Mouse (Mus musculus) MEL (cell line): ENCODE measurements around the gene Olfr331. TPM values are rescaled to one million over a fixed set of nuclear protein-coding genes. Genes with fewer than 3 reads are reported as not detected.

Experiments
- DNase-seq: peaks from one replicate; pipeline ENCODE4 v3.0.0; 2011; ENCODE audit warnings: low read depth, low spot score
- H3K27ac ChIP-seq: 2 replicates; pipeline ENCODE4 v1.5.1; 2012; ENCODE audit warnings: low read depth, mild to moderate bottlenecking, control low read depth, low read length, moderate library complexity; ENCODE audit not compliant: control insufficient read depth
- H3K27me3 ChIP-seq, 2 experiments: fragments of 150-350 bp in 1 of 2; sonication (generic) in 1 of 2; 2 replicates each; pipeline ENCODE4 v1.6.1; 2012; ENCODE audit warnings: low read length in 2 of 2, mild to moderate bottlenecking in 2 of 2, improper control_type of control experiment in 1 of 2, moderate library complexity in 1 of 2; ENCODE audit not compliant: insufficient read depth in 2 of 2, control insufficient read depth in 1 of 2
- H3K36me3 ChIP-seq, 2 experiments: 2 replicates each; pipeline ENCODE4 v1.6.1; 2012 to 2014; ENCODE audit warnings: low read length in 2 of 2, improper control_type of control experiment in 1 of 2, inconsistent platforms in 1 of 2, mild to moderate bottlenecking in 1 of 2; ENCODE audit not compliant: insufficient read depth in 2 of 2, control insufficient read depth in 1 of 2
- H3K4me1 ChIP-seq, 2 experiments: fragments of 150-350 bp in 1 of 2; sonication (generic) in 1 of 2; 2 replicates each; pipeline ENCODE4 v1.6.1; 2012; ENCODE audit warnings: low read length in 2 of 2, improper control_type of control experiment in 1 of 2, mild to moderate bottlenecking in 1 of 2; ENCODE audit not compliant: insufficient read depth in 2 of 2, control insufficient read depth in 1 of 2
- H3K4me3 ChIP-seq, 2 experiments: fragments of 150-350 bp in 1 of 2; sonication (generic) in 1 of 2; 2 replicates each; pipeline ENCODE4 v1.5.1; 2012; ENCODE audit warnings: low read depth in 2 of 2, low read length in 2 of 2, mild to moderate bottlenecking in 2 of 2, moderate library complexity in 2 of 2, control low read depth in 1 of 2, improper control_type of control experiment in 1 of 2; ENCODE audit not compliant: control insufficient read depth in 1 of 2, insufficient read depth in 1 of 2
- H3K79me2 ChIP-seq: 2 replicates; pipeline ENCODE4 v1.6.1; 2012; ENCODE audit warnings: mild to moderate bottlenecking, low read length, moderate library complexity; ENCODE audit not compliant: control insufficient read depth, poor library complexity, insufficient read depth
- H3K9ac ChIP-seq: 2 replicates; pipeline ENCODE4 v1.6.1; 2012; ENCODE audit warnings: low read depth, mild to moderate bottlenecking, control low read depth, low read length, moderate library complexity; ENCODE audit not compliant: control insufficient read depth, poor library complexity, severe bottlenecking
- H3K9me3 ChIP-seq: fragments of 150-350 bp; sonication (generic); replicated peaks from 2 replicates; pipeline ENCODE4 v1.6.1; 2012; ENCODE audit warnings: mild to moderate bottlenecking, low read length, improper control_type of control experiment, moderate library complexity; ENCODE audit not compliant: insufficient read depth
- BHLHE40 ChIP-seq: IDR thresholded peaks from 2 replicates; pipeline ENCODE4 v1.6.1; 2012; ENCODE audit warnings: low read depth, mild to moderate bottlenecking, inconsistent platforms, low read length, improper control_type of control experiment, borderline replicate concordance
- CHD1 ChIP-seq: IDR thresholded peaks from 2 replicates; pipeline ENCODE4 v1.6.1; 2012; ENCODE audit warnings: low read depth, mild to moderate bottlenecking, inconsistent platforms, low read length, improper control_type of control experiment
- CTCF ChIP-seq, 3 experiments: IDR thresholded peaks in 2 of 3; conservative IDR thresholded peaks in 1 of 3; 2 replicates each; pipeline ENCODE4 v1.5.1; 2011 to 2012; ENCODE audit warnings: low read length in 3 of 3, low read depth in 2 of 3, mild to moderate bottlenecking in 2 of 3, improper control_type of control experiment in 1 of 3, inconsistent platforms in 1 of 3, mixed read lengths in 1 of 3, moderate library complexity in 1 of 3; ENCODE audit not compliant: control insufficient read depth in 1 of 3, insufficient read depth in 1 of 3, poor library complexity in 1 of 3, severe bottlenecking in 1 of 3
- EP300 ChIP-seq, 2 experiments: IDR thresholded peaks; 2 replicates each; pipeline ENCODE4 v1.6.1; 2011; ENCODE audit warnings: improper control_type of control experiment in 2 of 2, low read length in 2 of 2, low read depth in 1 of 2, mild to moderate bottlenecking in 1 of 2
- GATA1 ChIP-seq: IDR thresholded peaks from 2 replicates; pipeline ENCODE4 v1.6.1; 2011; ENCODE audit warnings: low read depth, low read length, improper control_type of control experiment
- HCFC1 ChIP-seq: IDR thresholded peaks from 2 replicates; pipeline ENCODE4 v1.6.1; 2012; ENCODE audit warnings: low read depth, mild to moderate bottlenecking, inconsistent platforms, low read length, improper control_type of control experiment, moderate library complexity
- MAFK ChIP-seq: IDR thresholded peaks from 2 replicates; pipeline ENCODE4 v1.6.1; 2011; ENCODE audit warnings: low read depth, mild to moderate bottlenecking, low read length, improper control_type of control experiment, borderline replicate concordance
- MAZ ChIP-seq: IDR thresholded peaks from 2 replicates; pipeline ENCODE4 v1.6.1; 2012; ENCODE audit warnings: low read depth, mild to moderate bottlenecking, inconsistent platforms, low read length, improper control_type of control experiment
- MXI1 ChIP-seq: IDR thresholded peaks from 2 replicates; pipeline ENCODE4 v1.6.1; 2011; ENCODE audit warnings: mild to moderate bottlenecking, low read depth, low read length, improper control_type of control experiment
- MYC ChIP-seq: IDR thresholded peaks from 2 replicates; pipeline ENCODE4 v1.6.1; 2011; ENCODE audit warnings: low read depth, mild to moderate bottlenecking, low read length, improper control_type of control experiment, moderate library complexity
- NELFE ChIP-seq: IDR thresholded peaks from 2 replicates; pipeline ENCODE4 v1.6.1; 2011; ENCODE audit warnings: low read depth, low read length, improper control_type of control experiment
- NRF1 ChIP-seq: IDR thresholded peaks from 2 replicates; pipeline ENCODE4 v1.6.1; 2014; ENCODE audit warnings: low read depth, mild to moderate bottlenecking, inconsistent platforms, low read length, improper control_type of control experiment, moderate library complexity; ENCODE audit not compliant: poor library complexity, insufficient read depth, severe bottlenecking
- POLR2AphosphoS5 ChIP-seq: IDR thresholded peaks from 2 replicates; pipeline ENCODE4 v1.6.1; 2012; ENCODE audit warnings: low read depth, borderline replicate concordance, mild to moderate bottlenecking, inconsistent platforms, low read length, moderate library complexity, mixed read lengths
- RAD21 ChIP-seq: IDR thresholded peaks from 2 replicates; pipeline ENCODE4 v1.6.1; 2011; ENCODE audit warnings: mild to moderate bottlenecking, low read depth, low read length, improper control_type of control experiment
- SMC3 ChIP-seq: IDR thresholded peaks from 2 replicates; pipeline ENCODE4 v1.6.1; 2011; ENCODE audit warnings: low read depth, low read length, improper control_type of control experiment
- USF1 ChIP-seq: IDR thresholded peaks from 2 replicates; pipeline ENCODE4 v1.6.1; 2014; ENCODE audit warnings: low read depth, mild to moderate bottlenecking, inconsistent platforms, low read length, improper control_type of control experiment, moderate library complexity
- USF2 ChIP-seq, 2 experiments: IDR thresholded peaks; 2 replicates each; pipeline ENCODE4 v1.6.1; 2011 to 2012; ENCODE audit warnings: improper control_type of control experiment in 2 of 2, low read length in 2 of 2, borderline replicate concordance in 1 of 2, inconsistent platforms in 1 of 2, low read depth in 1 of 2, mild to moderate bottlenecking in 1 of 2; ENCODE audit not compliant: insufficient read depth in 1 of 2
- ZC3H11A ChIP-seq: IDR thresholded peaks from 2 replicates; pipeline ENCODE4 v1.6.1; 2012; ENCODE audit warnings: low read depth, mild to moderate bottlenecking, inconsistent platforms, low read length, improper control_type of control experiment
- ZNF384 ChIP-seq: IDR thresholded peaks from 2 replicates; pipeline ENCODE4 v1.6.1; 2012; ENCODE audit warnings: low read depth, mild to moderate bottlenecking, inconsistent platforms, low read length, improper control_type of control experiment
- polyA plus RNA-seq, 2 experiments: library from polyadenylated mRNA; stranded (reverse) in 1 of 2; unstranded in 1 of 2; fragments of >175 nt in 1 of 2; fragments of >200 nt in 1 of 2; gene quantifications; 2 replicates each; pipeline versions ENCODE4 v1.2.1 to v1.2.4; 2012; ENCODE audit warnings: low replicate concordance in 2 of 2, low read depth in 1 of 2; ENCODE audit not compliant: insufficient read length in 2 of 2, insufficient read depth in 1 of 2, missing spikeins in 1 of 2
- total RNA-seq: library from RNA; depleted of rRNA; stranded (reverse); fragments of 300-350 nt; gene quantifications from 2 replicates; pipeline ENCODE4 v1.2.3, GENCODE M21; 2012

Gene Olfr331
- total and polyA plus RNA-seq, 3 experiments: not detected

DNA sequence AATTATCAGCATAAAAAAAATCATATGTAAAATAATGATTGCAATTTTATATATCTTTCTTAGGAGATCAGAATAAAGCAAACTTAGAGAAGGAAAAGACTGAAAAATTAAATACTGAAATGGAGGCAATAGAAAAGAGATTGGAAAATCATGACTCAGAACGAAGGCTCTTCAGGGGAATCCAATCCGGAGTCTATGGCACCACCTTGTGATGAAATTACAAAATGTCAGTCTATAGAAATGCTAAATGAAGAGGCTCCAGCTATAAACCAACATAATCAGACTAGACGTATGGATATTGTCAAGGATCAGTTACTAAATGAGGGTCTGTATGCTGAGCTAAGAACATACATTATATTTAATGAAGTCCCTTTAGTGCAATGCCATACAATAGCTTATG is 3.1 kb downstream of the Olfr331 start:
- Histone ChIP-seq H3K27me3 (peaks cover 4 to 23% of the 10 kb centered on the region in 2 experiments), H3K4me3 (no peak overlapping the region), H3K79me2 (no peaks in the 10 kb centered on the region), H3K27ac (no peak overlapping the region), H3K4me1 (no peaks in the 10 kb centered on the region), H3K9me3 (no peaks in the 10 kb centered on the region), H3K36me3 (no peaks in the 10 kb centered on the region), H3K9ac (no peak overlapping the region)
- peak; percentile 11 for DNase-seq
- TF ChIP-seq ZC3H11A: 0 out of 2 replicates have a peak, but pooled peaks have one; percentile 19
- peak; percentile 56 for TF ChIP-seq RAD21
- no peak for TF ChIP-seq USF2 (IDR thresholded peaks at IDR 0.05; ENCODE audit: borderline replicate concordance in 1 of 2, insufficient read depth in 1 of 2, low read depth in 1 of 2, low read length in 2 of 2)
- peak; percentile 60 for TF ChIP-seq SMC3
- peak in 1 of 3 experiments; percentile 49; a peak in 2 of 6 replicates for TF ChIP-seq CTCF (IDR thresholded peaks at IDR 0.05 in 2 of 3, conservative IDR thresholded peaks at IDR 0.05 in 1 of 3; ENCODE audit: control insufficient read depth in 1 of 3, insufficient read depth in 1 of 3, low read depth in 2 of 3, low read length in 3 of 3, poor library complexity in 1 of 3, severe bottlenecking in 1 of 3)
- no peak for TF ChIP-seq NELFE

DNA sequence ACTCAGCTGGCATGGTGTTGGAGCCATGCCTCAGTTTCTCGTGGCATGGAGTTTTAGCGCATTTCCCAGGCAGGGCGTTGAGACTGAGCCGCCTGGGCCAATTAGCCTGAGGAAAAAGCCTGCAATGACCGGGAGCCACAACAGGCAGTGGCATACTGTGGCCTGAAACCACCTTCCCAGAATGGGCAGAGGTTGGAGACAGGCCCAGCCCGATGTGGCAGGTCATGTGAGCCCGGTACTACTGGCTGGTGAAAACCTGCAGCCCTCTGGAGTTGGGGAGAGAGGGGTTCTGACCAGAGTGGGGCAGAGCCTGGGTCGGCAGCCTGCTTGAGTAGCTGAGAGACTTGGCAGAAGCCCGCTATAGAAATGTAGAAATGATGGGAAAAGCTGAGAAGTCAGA is 3.6 kb downstream of the Olfr331 start:
- no peak for DNase-seq
- H3K4me1 ChIP-seq: no peaks in the 10 kb centered on the region
- no peak overlapping the region for H3K4me3 ChIP-seq
- no peaks in the 10 kb centered on the region for H3K9me3 ChIP-seq
- no peak for TF ChIP-seq USF1
- TF ChIP-seq NRF1: no peak
- TF ChIP-seq BHLHE40: no peak
- TF ChIP-seq MAFK: no peak
- no peak for TF ChIP-seq MXI1
- no peak for TF ChIP-seq MAZ
- no peak for TF ChIP-seq POLR2AphosphoS5
- no peak for TF ChIP-seq EP300 (IDR thresholded peaks at IDR 0.05; ENCODE audit: low read depth in 1 of 2, low read length in 2 of 2)
- TF ChIP-seq NELFE: no peak
- TF ChIP-seq GATA1: no peak
- TF ChIP-seq HCFC1: no peak
- no peak for TF ChIP-seq CTCF (IDR thresholded peaks at IDR 0.05 in 2 of 3, conservative IDR thresholded peaks at IDR 0.05 in 1 of 3; ENCODE audit: control insufficient read depth in 1 of 3, insufficient read depth in 1 of 3, low read depth in 2 of 3, low read length in 3 of 3, poor library complexity in 1 of 3, severe bottlenecking in 1 of 3)
- TF ChIP-seq MYC: no peak
- no peak for TF ChIP-seq ZNF384
- TF ChIP-seq CHD1: no peak
- no peak overlapping the region for H3K27ac ChIP-seq
- no peak overlapping the region for H3K9ac ChIP-seq
- H3K36me3 ChIP-seq: no peaks in the 10 kb centered on the region
- no peaks in the 10 kb centered on the region for H3K79me2 ChIP-seq
- peaks cover 4 to 23% of the 10 kb centered on the region in 2 experiments for H3K27me3 ChIP-seq
